Mouse (Mus musculus): ENCODE measurements around the gene Vmn1r122. TPM values are rescaled to one million over a fixed set of nuclear protein-coding genes. Genes with fewer than 3 reads are reported as not detected.
"Not testable (repeated sequence)": the region's sequence is repeated elsewhere in the genome, so short reads cannot be mapped to it uniquely, and the experiment has no call there.

Gene Vmn1r122
- not detected in 2 replicates for polyA plus RNA-seq (2015; fragmentation: Nextera tagmentation; extraction: Ambion mirVana)

DNA sequence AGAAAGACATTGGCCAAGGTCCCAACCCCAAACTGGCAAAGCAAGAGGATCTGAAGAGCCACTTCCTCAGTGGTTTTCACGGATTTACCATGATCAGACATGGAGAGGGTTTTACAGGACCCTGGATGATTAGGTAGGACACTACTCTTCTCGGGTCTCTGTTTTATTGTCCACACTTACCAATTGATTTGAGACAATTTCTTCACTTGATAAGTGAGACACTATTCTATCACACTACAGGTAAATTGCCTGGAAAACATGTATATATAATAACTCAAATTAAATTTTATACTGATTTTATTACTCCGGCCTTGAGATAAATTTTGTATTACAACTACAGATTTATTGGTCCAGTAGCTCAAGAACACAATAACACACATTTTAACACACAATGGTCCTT, at the start of gene Vmn1r122:
Gene Vmn1r122, minus strand, starts transcription at position 101 of the 400 bp plus-strand sequence.
- not testable (repeated sequence) for H3K36me3 ChIP-seq; H3K4me1 ChIP-seq (replicated peaks); H3K4me2 ChIP-seq; H3K9ac ChIP-seq; H3K27me3 ChIP-seq; DNase-seq; ATAC-seq (ENCODE audit: low read depth); H3K4me3 ChIP-seq (replicated peaks); H3K9me3 ChIP-seq (replicated peaks); H3K27ac ChIP-seq
- 38% methylated on average over 2 of the region's 3 CpGs for WGBS (ENCODE audit: insufficient replicate concordance)

DNA sequence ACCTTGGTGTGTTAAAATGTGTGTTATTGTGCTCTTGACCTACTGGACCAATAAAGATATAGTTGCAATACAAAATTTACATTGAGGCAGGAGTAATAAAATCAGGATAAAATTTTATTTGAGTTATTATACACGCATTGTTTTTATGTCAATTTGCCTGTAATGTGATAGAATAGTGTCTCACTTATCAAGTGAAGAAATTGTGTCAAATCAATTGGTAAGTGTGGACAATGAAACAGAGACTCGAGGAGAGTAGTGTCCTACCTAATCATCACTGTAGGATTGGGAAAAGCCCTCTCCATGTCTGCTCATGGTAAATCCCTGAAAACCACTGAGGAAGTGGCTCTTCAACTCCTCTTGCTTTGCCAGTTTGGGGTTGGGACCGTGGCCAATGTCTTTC, 28.0 kb upstream of the Vmn1r122 start, which contains the start of gene Vmn1r123:
Gene Vmn1r123, plus strand, starts transcription at position 301 of the 400 bp plus-strand sequence.
- DNase-seq; ATAC-seq (ENCODE audit: low read depth); H3K9me3 ChIP-seq (replicated peaks); H3K9ac ChIP-seq; H3K4me2 ChIP-seq; H3K4me1 ChIP-seq (replicated peaks); H3K27me3 ChIP-seq; H3K27ac ChIP-seq; H3K4me3 ChIP-seq (replicated peaks); H3K36me3 ChIP-seq: not testable (repeated sequence)
- 7% methylated on average over 1 of the region's 3 CpGs for WGBS (ENCODE audit: insufficient replicate concordance)

DNA sequence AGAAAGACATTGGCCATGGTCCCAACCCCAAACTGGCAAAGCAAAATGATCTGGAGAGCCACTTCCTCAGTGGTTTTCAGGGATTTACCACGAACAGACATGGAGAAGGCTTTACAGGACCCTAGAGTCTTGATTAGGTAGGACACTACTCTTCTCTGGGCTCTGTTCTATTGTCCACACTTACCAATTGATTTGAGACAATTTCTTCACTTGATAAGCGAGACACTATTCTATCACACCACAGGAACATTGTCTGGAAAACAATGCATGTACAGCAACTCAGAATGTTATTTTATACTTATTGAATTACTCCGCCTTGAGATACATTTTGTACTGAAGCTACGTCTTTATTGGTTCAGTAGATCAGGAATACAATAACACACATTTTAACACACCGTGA, 35.5 kb downstream of the Vmn1r122 start, which contains the start of gene Vmn1r121:
Gene Vmn1r121, minus strand, starts transcription at position 101 of the 400 bp plus-strand sequence.
- H3K9me3 ChIP-seq (replicated peaks); H3K4me3 ChIP-seq (replicated peaks); H3K9ac ChIP-seq; H3K36me3 ChIP-seq; H3K27ac ChIP-seq; ATAC-seq (ENCODE audit: low read depth); H3K4me2 ChIP-seq; DNase-seq; H3K4me1 ChIP-seq (replicated peaks); H3K27me3 ChIP-seq: not testable (repeated sequence)
- 59% methylated on average over 5 of the region's 5 CpGs for WGBS (ENCODE audit: insufficient replicate concordance)

Other genes with a start within 250 kb of the Vmn1r122 start
- not detected in 2 replicates for gene Vmn1r118, start 221.8 kb downstream of the Vmn1r122 start, polyA plus RNA-seq (2015; fragmentation: Nextera tagmentation; extraction: Ambion mirVana)
- not detected in 2 replicates for gene Vmn1r119, start 121.7 kb downstream of the Vmn1r122 start, polyA plus RNA-seq (2015; fragmentation: Nextera tagmentation; extraction: Ambion mirVana)
- gene Vmn1r120, start 80.3 kb downstream of the Vmn1r122 start, polyA plus RNA-seq (2015; fragmentation: Nextera tagmentation; extraction: Ambion mirVana), result not detected in 2 replicates
- gene Vmn1r121, start 35.6 kb downstream of the Vmn1r122 start, polyA plus RNA-seq (2015; fragmentation: Nextera tagmentation; extraction: Ambion mirVana), result not detected in 2 replicates
- not detected in 2 replicates for gene Vmn1r123, start 28.1 kb upstream of the Vmn1r122 start, polyA plus RNA-seq (2015; fragmentation: Nextera tagmentation; extraction: Ambion mirVana)
- not detected in 2 replicates for gene Gm5157, start 56.3 kb upstream of the Vmn1r122 start, polyA plus RNA-seq (2015; fragmentation: Nextera tagmentation; extraction: Ambion mirVana)
- gene Vmn1r124, start 126.5 kb upstream of the Vmn1r122 start, polyA plus RNA-seq (2015; fragmentation: Nextera tagmentation; extraction: Ambion mirVana), result not detected in 2 replicates
- not detected in 2 replicates for gene Vmn1r125, start 138.1 kb upstream of the Vmn1r122 start, polyA plus RNA-seq (2015; fragmentation: Nextera tagmentation; extraction: Ambion mirVana)
- not detected in 2 replicates for gene Vmn1r126, start 167.3 kb upstream of the Vmn1r122 start, polyA plus RNA-seq (2015; fragmentation: Nextera tagmentation; extraction: Ambion mirVana)
- not detected in 2 replicates for gene Vmn1r127, start 185.7 kb upstream of the Vmn1r122 start, polyA plus RNA-seq (2015; fragmentation: Nextera tagmentation; extraction: Ambion mirVana)
- not detected in 2 replicates for gene Vmn1r128, start 215.2 kb upstream of the Vmn1r122 start, polyA plus RNA-seq (2015; fragmentation: Nextera tagmentation; extraction: Ambion mirVana)
- gene Vmn1r129, start 227.2 kb upstream of the Vmn1r122 start, polyA plus RNA-seq (2015; fragmentation: Nextera tagmentation; extraction: Ambion mirVana), result not detected in 2 replicates